Mouse (Mus musculus) neural tube, embryonic 13.5 days (tissue): ENCODE results near the gene Kcne1l. TPM values are rescaled to one million over a fixed set of nuclear protein-coding genes. Genes with fewer than 3 reads are reported as not detected.

Experiments
- ATAC-seq: fragments of 200-750 bp; cut with Nextera tagmentation; 2 replicates; pipeline ENCODE4 v1.8.0; 2017; ENCODE audit warnings: low read depth, mild to moderate bottlenecking, moderate TSS enrichment, moderate library complexity
- H3K27ac ChIP-seq: fragments of 300-500 bp; sonication (generic); replicated peaks from 2 replicates; pipeline ENCODE4 v1.5.1; 2015; ENCODE audit warnings: moderate library complexity, mild to moderate bottlenecking, inconsistent platforms
- H3K27me3 ChIP-seq: fragments of 300-500 bp; sonication (generic); 2 replicates; pipeline ENCODE4 v1.6.1; 2015; ENCODE audit warnings: mild to moderate bottlenecking, inconsistent platforms
- H3K36me3 ChIP-seq: fragments of 300-500 bp; sonication (generic); 2 replicates; pipeline ENCODE4 v1.6.1; 2015; ENCODE audit warnings: mild to moderate bottlenecking, inconsistent platforms
- H3K4me1 ChIP-seq: fragments of 300-500 bp; sonication (generic); replicated peaks from 2 replicates; pipeline ENCODE4 v1.6.1; 2015; ENCODE audit warnings: inconsistent platforms
- H3K4me2 ChIP-seq: fragments of 300-500 bp; sonication (generic); 2 replicates; pipeline ENCODE4 v1.6.1; 2015; ENCODE audit warnings: inconsistent platforms, mild to moderate bottlenecking, moderate library complexity
- H3K4me3 ChIP-seq: fragments of 300-500 bp; sonication (generic); 2 replicates; pipeline ENCODE4 v1.5.1; 2015; ENCODE audit warnings: mild to moderate bottlenecking, inconsistent platforms
- H3K9ac ChIP-seq: fragments of 300-500 bp; sonication (generic); 2 replicates; pipeline ENCODE4 v1.6.1; 2015; ENCODE audit warnings: moderate library complexity, mild to moderate bottlenecking, inconsistent platforms
- H3K9me3 ChIP-seq: fragments of 300-500 bp; sonication (generic); 2 replicates; pipeline ENCODE4 v1.6.1; 2016; ENCODE audit warnings: inconsistent platforms
- WGBS: fragments of 180-500 bp; shearing (Covaris S2); methylation state at CpG from one replicate; pipeline ENCODE4 v1.1.7; 2015; 5-methylcytosine and 5-hydroxymethylcytosine counted together
- polyA plus RNA-seq: library from polyadenylated mRNA; unstranded; fragments of >200 nt; fragmentation: Nextera tagmentation; extraction: Ambion mirVana; gene quantifications from 2 replicates; pipeline ENCODE4 v1.2.1, GENCODE M21; 2015

Kcne1l gene
- 42.6 and 46.2 TPM in 2 replicates for polyA plus RNA-seq

DNA sequence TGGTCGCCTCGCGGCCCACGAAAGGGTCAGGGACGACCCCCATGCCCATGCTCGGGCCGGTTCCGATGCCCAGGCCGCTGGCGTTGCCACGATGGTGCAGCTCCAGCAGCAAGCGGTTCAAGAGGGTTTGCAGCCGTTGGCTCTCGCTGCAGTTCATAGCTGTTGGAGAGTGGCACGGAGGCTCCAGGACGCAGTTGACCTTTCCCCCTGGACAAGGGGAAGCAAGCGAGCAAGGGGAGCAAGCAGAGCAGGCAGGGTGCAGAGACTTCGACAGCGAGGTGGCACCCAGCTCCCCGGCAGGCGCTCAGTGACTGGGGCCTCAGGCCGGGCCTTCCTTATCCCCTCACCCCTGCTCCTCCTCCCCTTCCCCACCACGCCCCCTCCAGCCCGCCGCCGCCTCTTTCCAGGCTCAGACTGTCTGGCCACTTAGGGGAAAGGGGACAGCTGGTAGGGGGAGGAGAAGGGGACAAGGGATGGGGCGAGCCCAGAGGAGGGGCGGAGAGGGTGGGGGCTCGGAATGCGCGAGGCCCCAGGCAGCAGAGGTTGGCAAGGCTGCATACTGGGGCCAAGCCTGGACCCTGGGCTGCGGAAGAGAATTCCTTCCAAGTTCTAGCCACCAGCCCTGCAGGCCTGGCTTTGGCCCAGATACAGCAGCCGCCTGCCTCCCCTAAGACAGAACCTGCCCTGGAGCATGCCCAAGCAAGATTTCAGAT is at the start of gene Kcne1l:
Gene Kcne1l (minus strand): TSS at position 426 of the 713 bp plus-strand sequence.
- 32% methylated on average over 26 of the region's 33 CpGs for WGBS
- no peaks in the 10 kb centered on the region for H3K36me3 ChIP-seq
- H3K4me3 ChIP-seq = peak within 1 kb of the TSS; percentile 31
- peak within 1 kb of the TSS; percentile 81 for H3K27ac ChIP-seq
- H3K9ac ChIP-seq = peak within 1 kb of the TSS; percentile 54
- H3K4me1 ChIP-seq = peaks cover 19% of the 10 kb centered on the region; the same call in 1 of the 2 replicates
- H3K27me3 ChIP-seq = peaks cover 56% of the 10 kb centered on the region
- H3K9me3 ChIP-seq = no peaks in the 10 kb centered on the region
- peak within 1 kb of the TSS; percentile 53 for H3K4me2 ChIP-seq
- ATAC-seq = peak; percentile 88

DNA sequence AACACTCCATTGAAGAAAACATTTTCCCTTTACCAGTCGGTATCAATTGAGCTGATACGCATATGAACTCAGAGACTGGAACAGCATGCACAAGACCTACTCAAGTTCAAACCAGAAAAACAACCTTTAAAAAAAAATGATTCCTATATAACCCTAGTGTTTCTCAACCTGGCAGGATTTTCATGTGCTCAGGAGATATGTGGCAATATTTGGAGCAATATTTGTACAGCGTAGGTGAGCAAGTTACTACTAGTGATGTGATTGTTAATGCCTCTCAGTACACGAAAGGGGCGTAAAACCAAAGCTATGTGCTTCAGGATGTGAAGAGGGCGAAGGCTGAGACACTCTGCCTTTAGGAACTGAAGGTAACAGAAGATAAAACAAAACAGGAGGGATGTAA is 30.1 kb upstream of the Kcne1l start:
- Histone ChIP-seq H3K36me3 (no peaks in the 10 kb centered on the region), H3K27me3 (no peaks in the 10 kb centered on the region; the same call in 1 of the 2 replicates), H3K27ac (no peak overlapping the region), H3K4me3 (no peak overlapping the region), H3K4me1 (no peaks in the 10 kb centered on the region), H3K4me2 (no peak overlapping the region), H3K9ac (no peak overlapping the region), H3K9me3 (no peaks in the 10 kb centered on the region)
- 95% methylated on average over 6 of the region's 6 CpGs for WGBS
- ATAC-seq = no peak

DNA sequence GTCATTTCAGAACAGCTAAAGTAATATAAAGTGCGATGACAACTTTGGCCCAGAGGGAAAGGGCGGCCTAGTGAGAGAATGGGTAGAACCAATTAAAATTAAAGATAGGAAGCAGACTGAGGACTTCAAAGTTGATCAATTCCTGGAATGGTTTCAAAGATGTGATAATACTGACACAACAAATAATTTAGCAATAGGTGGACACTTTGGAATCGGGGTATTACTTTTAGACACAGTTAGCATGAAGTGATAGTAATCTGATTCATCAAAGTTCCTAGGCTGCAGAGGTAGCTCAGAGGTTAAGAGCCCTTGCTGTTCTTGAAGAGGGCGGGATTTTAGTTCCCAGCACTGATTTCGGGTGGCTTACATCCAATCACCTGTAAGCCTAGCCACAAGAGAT is 29.4 kb upstream of the Kcne1l start:
- no peak for ATAC-seq
- no peak overlapping the region for H3K27ac ChIP-seq
- WGBS = 88% methylated on average over 5 of the region's 5 CpGs
- H3K4me2 ChIP-seq = no peak overlapping the region
- H3K27me3 ChIP-seq = no peaks in the 10 kb centered on the region; the same call in 1 of the 2 replicates
- no peak overlapping the region for H3K9ac ChIP-seq
- no peaks in the 10 kb centered on the region for H3K4me1 ChIP-seq
- no peak overlapping the region for H3K4me3 ChIP-seq
- H3K36me3 ChIP-seq = no peaks in the 10 kb centered on the region
- no peaks in the 10 kb centered on the region for H3K9me3 ChIP-seq

- Histone ChIP-seq H3K9me3 (no peaks in the 10 kb centered on the region), H3K27me3 (no peaks in the 10 kb centered on the region), H3K9ac (no peak overlapping the region), H3K4me2 (no peak overlapping the region), H3K4me1 (no peaks in the 10 kb centered on the region), H3K4me3 (no peak overlapping the region), H3K36me3 (no peaks in the 10 kb centered on the region), H3K27ac (no peak overlapping the region)
- ATAC-seq = no peak
- 86% methylated on average over 2 of the region's 2 CpGs for WGBS
These were observed 19.7 kb upstream of the Kcne1l start for GRCm38 (mm10) chrX:142325760-142326159.

- Histone ChIP-seq H3K9me3 (no peaks in the 10 kb centered on the region), H3K4me2 (no peak overlapping the region), H3K4me3 (no peak overlapping the region), H3K9ac (no peak overlapping the region), H3K27ac (no peak overlapping the region), H3K4me1 (no peaks in the 10 kb centered on the region), H3K36me3 (no peaks in the 10 kb centered on the region), H3K27me3 (0 out of 2 replicates have a peak, but pooled peaks cover 10% of the 10 kb centered on the region)
- ATAC-seq = no peak
- 79% methylated on average over 9 of the region's 9 CpGs for WGBS
These were observed 10.0 kb upstream of the Kcne1l start for GRCm38 (mm10) chrX:142316106-142316505.

DNA sequence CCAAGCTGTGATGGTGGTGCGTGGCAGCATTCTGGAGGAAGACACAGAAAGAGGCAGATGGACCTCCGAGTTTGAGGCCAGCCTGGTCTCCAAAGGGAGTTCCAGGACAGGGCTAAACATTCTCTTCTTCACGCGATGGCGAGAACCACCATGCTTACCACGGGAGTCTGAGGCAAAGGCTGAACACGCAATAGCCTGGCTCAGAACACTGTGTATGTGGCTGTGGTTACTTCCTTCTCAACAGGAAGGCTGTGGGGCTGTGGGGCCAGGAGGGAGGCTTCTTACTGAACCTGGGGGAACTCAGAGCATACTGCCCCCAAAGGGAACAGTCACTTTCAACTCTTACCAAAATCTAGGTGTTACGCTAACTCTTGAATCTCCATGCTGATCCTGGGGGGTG is 9.2 kb upstream of the Kcne1l start:
- Histone ChIP-seq H3K4me2 (no peak overlapping the region), H3K9me3 (no peaks in the 10 kb centered on the region), H3K4me1 (0 out of 2 replicates have a peak, but pooled peaks cover 7% of the 10 kb centered on the region), H3K27ac (no peak overlapping the region), H3K27me3 (0 out of 2 replicates have a peak, but pooled peaks cover 10% of the 10 kb centered on the region), H3K4me3 (no peak overlapping the region), H3K36me3 (no peaks in the 10 kb centered on the region), H3K9ac (no peak overlapping the region)
- WGBS = 88% methylated on average over 8 of the region's 8 CpGs
- no peak for ATAC-seq

DNA sequence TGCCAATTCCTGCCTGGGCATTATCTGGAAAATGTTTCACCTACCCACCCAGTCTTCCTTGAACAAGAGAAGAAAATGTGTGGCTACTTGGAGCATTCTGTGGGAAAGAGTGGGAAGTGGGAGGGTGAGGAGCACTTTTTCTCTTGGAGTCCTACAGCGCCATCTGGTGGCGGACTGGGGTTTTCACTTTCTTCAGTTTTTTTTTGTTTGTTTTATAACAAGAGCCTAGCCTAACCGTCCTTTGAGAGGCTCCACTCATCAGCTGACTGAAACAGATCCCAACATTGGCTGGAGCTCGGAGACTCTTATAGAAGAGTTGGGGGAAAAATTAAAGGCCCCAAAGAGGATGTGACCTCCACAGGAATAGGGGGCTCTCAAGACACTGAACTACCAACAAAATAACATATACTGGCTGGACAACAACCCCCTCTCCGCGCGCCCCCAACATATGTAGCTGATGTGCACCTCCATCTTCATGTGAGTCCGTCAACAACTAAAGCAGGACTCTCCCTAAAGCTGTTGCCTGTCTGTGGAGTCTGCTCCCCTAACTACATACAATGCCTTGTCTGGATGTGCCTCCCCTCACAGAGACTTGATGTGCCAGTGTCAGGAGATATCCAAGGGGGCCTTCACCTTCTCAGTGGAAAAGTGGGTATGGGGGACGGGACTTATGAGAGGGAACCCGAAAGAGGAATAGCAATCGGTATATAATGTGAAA is 8.4 kb upstream of the Kcne1l start:
- H3K4me2 ChIP-seq = peak overlapping the region; percentile 33

GRCm38 (mm10) chrX:142310431-142310830 is 4.3 kb upstream of the Kcne1l start:
- peaks cover 40% of the 10 kb centered on the region for H3K27me3 ChIP-seq
- WGBS = 51% methylated on average over 5 of the region's 5 CpGs
- H3K36me3 ChIP-seq = no peaks in the 10 kb centered on the region
- H3K4me1 ChIP-seq = peaks cover 16% of the 10 kb centered on the region; the same call in 1 of the 2 replicates
- H3K4me2 ChIP-seq = no peak overlapping the region
- ATAC-seq = no peak
- no peak overlapping the region for H3K9ac ChIP-seq
- no peak overlapping the region for H3K27ac ChIP-seq
- no peak overlapping the region for H3K4me3 ChIP-seq
- H3K9me3 ChIP-seq = no peaks in the 10 kb centered on the region

More for the DNA sequence above, 8.4 kb upstream of the Kcne1l start:
- Histone ChIP-seq H3K27me3 (0 out of 2 replicates have a peak, but pooled peaks cover 10% of the 10 kb centered on the region), H3K4me3 (no peak overlapping the region), H3K27ac (no peak overlapping the region), H3K36me3 (no peaks in the 10 kb centered on the region), H3K4me1 (0 out of 2 replicates have a peak, but pooled peaks cover 11% of the 10 kb centered on the region), H3K9ac (no peak overlapping the region), H3K9me3 (no peaks in the 10 kb centered on the region)
- ATAC-seq = peak; percentile 61
- WGBS = 55% methylated on average over 11 of the region's 11 CpGs

DNA sequence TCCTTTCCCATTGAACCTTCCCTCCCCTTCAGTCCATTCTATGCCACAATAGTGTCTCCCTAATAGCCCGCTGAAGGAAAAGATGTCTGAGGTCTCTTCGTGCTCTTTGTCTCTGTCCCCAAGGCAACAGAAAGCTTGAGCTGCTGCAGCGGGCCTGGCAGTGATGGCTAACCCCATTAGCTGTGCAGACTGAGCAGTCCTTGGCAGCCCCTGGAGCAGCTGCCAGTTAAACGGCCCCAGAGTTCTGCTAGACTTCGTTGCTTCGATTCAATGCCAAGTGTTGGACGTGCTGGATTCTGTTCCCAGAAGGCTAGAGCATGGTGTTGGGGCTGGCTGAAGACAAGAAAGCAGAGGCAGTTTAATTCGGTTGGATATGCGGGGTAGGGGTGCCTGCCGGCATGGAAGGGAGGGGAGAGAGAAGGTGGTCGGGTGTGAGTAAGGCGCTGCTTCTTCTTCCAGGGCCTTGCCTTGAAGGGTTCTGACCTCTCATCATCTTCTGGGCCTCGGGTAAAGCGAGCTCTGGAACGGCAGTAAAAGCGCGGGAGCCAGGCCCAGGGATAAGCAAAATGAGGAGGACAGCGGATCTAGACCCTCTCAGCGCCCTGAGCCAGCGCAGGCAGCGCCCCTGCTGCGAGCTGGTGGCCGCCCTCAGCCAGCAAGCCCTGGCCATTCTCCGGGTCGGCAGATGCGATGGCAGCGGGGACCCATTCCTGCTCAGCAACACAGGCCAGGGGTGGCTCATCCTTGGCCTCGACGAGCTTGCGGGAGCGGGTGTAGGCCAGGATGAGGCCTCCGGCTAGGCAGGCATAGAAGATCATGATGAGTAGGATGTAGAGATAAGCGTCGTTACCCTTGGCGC is 855 bp downstream of the Kcne1l start:
- Histone ChIP-seq H3K27me3 (peaks cover 56% of the 10 kb centered on the region), H3K9me3 (no peaks in the 10 kb centered on the region), H3K4me2 (peak overlapping the region; percentile 53), H3K27ac (peak overlapping the region; percentile 81), H3K4me3 (peak overlapping the region; percentile 31), H3K9ac (peak overlapping the region; percentile 54), H3K4me1 (peaks cover 12% of the 10 kb centered on the region; the same call in 1 of the 2 replicates), H3K36me3 (no peaks in the 10 kb centered on the region)
- peak; percentile 84 for ATAC-seq
- WGBS = 33% methylated on average over 35 of the region's 35 CpGs

GRCm38 (mm10) chrX:142304592-142304991 is 1.5 kb downstream of the Kcne1l start:
- Histone ChIP-seq H3K36me3 (no peaks in the 10 kb centered on the region), H3K27me3 (peaks cover 56% of the 10 kb centered on the region), H3K4me3 (no peak overlapping the region), H3K9ac (no peak overlapping the region), H3K9me3 (no peaks in the 10 kb centered on the region), H3K27ac (no peak overlapping the region), H3K4me2 (peak overlapping the region; percentile 53), H3K4me1 (peaks cover 8% of the 10 kb centered on the region; the same call in 1 of the 2 replicates)
- 0 out of 2 replicates have a peak, but pooled peaks have one; percentile 3 for ATAC-seq

GRCm38 (mm10) chrX:142303456-142303855 is 2.6 kb downstream of the Kcne1l start:
- no peaks in the 10 kb centered on the region for H3K36me3 ChIP-seq
- ATAC-seq = no peak
- no peak overlapping the region for H3K9ac ChIP-seq
- H3K4me1 ChIP-seq = peaks cover 8% of the 10 kb centered on the region; the same call in 1 of the 2 replicates
- no peak overlapping the region for H3K4me2 ChIP-seq
- H3K9me3 ChIP-seq = no peaks in the 10 kb centered on the region
- peaks cover 49% of the 10 kb centered on the region for H3K27me3 ChIP-seq
- 42% methylated on average over 2 of the region's 2 CpGs for WGBS
- no peak overlapping the region for H3K4me3 ChIP-seq
- H3K27ac ChIP-seq = no peak overlapping the region
